Mouse (Mus musculus): ENCODE measurements around the gene Mapk1ip1l. TPM values are rescaled to one million over a fixed set of nuclear protein-coding genes. Genes with fewer than 3 reads are reported as not detected.

Gene Mapk1ip1l
- polyA plus RNA-seq, 1 experiment = 23.4 TPM

DNA sequence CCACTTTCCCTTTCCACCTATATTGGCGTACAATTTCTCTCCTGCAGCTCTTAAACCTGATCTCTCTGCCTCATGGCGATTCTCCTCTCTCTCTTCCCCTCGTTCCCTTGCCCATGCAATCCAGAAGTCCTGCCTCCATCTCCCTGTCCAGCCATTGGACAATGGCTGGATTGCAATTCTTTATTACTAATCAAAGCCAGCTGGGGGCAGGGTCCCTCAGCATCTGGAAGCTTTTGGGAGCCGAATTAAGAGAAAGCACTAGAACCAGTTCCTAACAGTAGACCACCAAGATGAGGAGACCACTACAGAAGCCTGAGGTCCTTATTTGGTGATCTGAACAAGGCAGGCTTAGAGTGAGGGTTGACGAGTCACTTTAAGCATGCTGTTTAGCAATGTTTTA, 33.9 kb downstream of the Mapk1ip1l start:
- Histone ChIP-seq H3K27me3 (ENCODE audit: control insufficient read depth, insufficient read depth, low read length) (no peaks in the 10 kb centered on the region), H3K4me3 (replicated peaks; ENCODE audit: insufficient read depth, low read depth, low read length) (no peak overlapping the region), H3K27ac (ENCODE audit: insufficient read depth, low read length) (no peak overlapping the region), H3K4me1 (ENCODE audit: control insufficient read depth, insufficient read depth, low read length) (no peaks in the 10 kb centered on the region)
- no peak for DNase-seq
- TF ChIP-seq POLR2A (IDR thresholded peaks at IDR 0.05; ENCODE audit: borderline replicate concordance, insufficient read depth, low read length) = no peak
- TF ChIP-seq CTCF (IDR thresholded peaks at IDR 0.05; ENCODE audit: borderline replicate concordance, insufficient read depth, low read depth, low read length) = no peak
- WGBS = 76% methylated on average over 5 of the region's 5 CpGs

DNA sequence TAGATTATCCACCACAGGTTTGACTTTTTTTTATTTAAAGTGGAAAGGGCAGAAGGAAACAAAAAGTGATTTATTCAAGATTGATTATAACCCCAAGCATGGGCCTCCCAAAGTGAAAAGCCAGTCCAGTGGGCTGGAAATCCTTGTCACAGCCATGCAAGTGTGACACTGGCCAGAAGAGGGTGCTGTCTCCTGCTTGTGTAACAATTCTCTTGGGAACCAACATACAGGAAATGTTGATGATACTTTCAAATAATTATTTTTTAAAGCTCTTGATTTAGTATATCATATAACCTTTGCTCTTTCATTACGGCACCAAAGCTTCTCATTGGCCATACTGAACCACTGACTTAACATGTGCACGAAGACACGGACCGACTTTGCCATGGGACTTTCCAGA, 36.8 kb downstream of the Mapk1ip1l start:
- peak; percentile 21 to 46 for DNase-seq
- peak; percentile 70 for TF ChIP-seq CTCF (IDR thresholded peaks at IDR 0.05; ENCODE audit: borderline replicate concordance, insufficient read depth, low read depth, low read length)
- no peak for TF ChIP-seq POLR2A (IDR thresholded peaks at IDR 0.05; ENCODE audit: borderline replicate concordance, insufficient read depth, low read length)
- H3K27ac ChIP-seq (ENCODE audit: insufficient read depth, low read length) = no peak overlapping the region
- H3K4me3 ChIP-seq (replicated peaks; ENCODE audit: insufficient read depth, low read depth, low read length) = no peak overlapping the region
- H3K4me1 ChIP-seq (ENCODE audit: control insufficient read depth, insufficient read depth, low read length) = no peaks in the 10 kb centered on the region
- H3K27me3 ChIP-seq (ENCODE audit: control insufficient read depth, insufficient read depth, low read length) = no peaks in the 10 kb centered on the region
- WGBS = 85% methylated on average over 4 of the region's 4 CpGs

DNA sequence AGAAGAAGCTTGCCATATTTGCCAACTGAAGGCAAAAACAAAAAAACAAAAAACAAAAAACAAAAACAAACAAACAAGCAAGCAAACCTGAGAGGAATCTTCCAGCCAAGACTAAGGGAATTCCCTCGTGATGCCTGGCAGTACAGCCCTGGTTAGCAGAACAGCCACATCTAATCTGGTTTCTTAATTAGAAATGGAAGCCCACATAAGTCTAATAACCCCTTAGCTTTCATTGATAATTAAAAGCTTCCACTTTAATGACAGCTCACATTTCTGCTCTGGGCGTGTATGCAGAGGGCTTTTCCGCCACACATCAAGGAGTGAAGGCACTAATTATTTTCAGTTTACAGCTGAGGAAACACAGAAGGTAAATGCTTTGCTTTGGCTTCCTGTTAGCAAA, 37.2 kb downstream of the Mapk1ip1l start:
- H3K27ac ChIP-seq (ENCODE audit: insufficient read depth, low read length) = no peak overlapping the region
- H3K4me1 ChIP-seq (ENCODE audit: control insufficient read depth, insufficient read depth, low read length) = no peaks in the 10 kb centered on the region
- H3K4me3 ChIP-seq (replicated peaks; ENCODE audit: insufficient read depth, low read depth, low read length) = no peak overlapping the region
- no peaks in the 10 kb centered on the region for H3K27me3 ChIP-seq (ENCODE audit: control insufficient read depth, insufficient read depth, low read length)
- no peak for DNase-seq
- TF ChIP-seq POLR2A (IDR thresholded peaks at IDR 0.05; ENCODE audit: borderline replicate concordance, insufficient read depth, low read length) = no peak
- TF ChIP-seq CTCF (IDR thresholded peaks at IDR 0.05; ENCODE audit: borderline replicate concordance, insufficient read depth, low read depth, low read length) = no peak
- 77% methylated on average over 3 of the region's 3 CpGs for WGBS

GRCm38 (mm10) chr14:47340231-47340925, 42.3 kb downstream of the Mapk1ip1l start:
- Histone ChIP-seq H3K27ac (ENCODE audit: insufficient read depth, low read length) (no peak overlapping the region), H3K4me1 (ENCODE audit: control insufficient read depth, insufficient read depth, low read length) (peaks cover 6% of the 10 kb centered on the region), H3K27me3 (ENCODE audit: control insufficient read depth, insufficient read depth, low read length) (no peaks in the 10 kb centered on the region), H3K4me3 (replicated peaks; ENCODE audit: insufficient read depth, low read depth, low read length) (no peak overlapping the region)
- WGBS = 36% methylated on average over 10 of the region's 10 CpGs
- DNase-seq = peak in 1 of 2 experiments; percentile 10
- TF ChIP-seq CTCF (IDR thresholded peaks at IDR 0.05; ENCODE audit: borderline replicate concordance, insufficient read depth, low read depth, low read length) (no peak), POLR2A (IDR thresholded peaks at IDR 0.05; ENCODE audit: borderline replicate concordance, insufficient read depth, low read length) (no peak)

- H3K27ac ChIP-seq (ENCODE audit: insufficient read depth, low read length) = no peak overlapping the region
These were observed 43.8 kb downstream of the Mapk1ip1l start for GRCm38 (mm10) chr14:47341811-47342291.

DNA sequence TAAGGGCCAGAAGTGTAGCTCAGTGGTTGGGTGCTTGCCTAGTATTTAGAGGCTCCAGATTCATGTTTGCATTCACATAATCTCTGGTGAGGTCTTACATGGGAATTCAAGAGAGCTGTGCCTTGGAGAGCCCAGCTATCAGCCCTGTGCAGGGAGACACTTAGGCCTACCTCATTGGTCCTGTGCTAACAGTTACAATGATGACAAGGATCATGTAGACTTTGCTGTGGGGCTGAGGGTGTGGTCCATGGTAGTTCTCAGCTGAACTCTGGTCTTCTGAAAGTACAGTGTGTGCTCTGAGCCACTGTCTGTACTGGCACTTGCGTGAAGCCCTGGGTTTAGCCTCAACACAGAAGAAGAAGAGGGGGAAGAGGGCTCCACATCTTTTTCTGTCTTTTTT, 48.6 kb downstream of the Mapk1ip1l start:
- DNase-seq = no peak
- TF ChIP-seq CTCF (IDR thresholded peaks at IDR 0.05; ENCODE audit: borderline replicate concordance, insufficient read depth, low read depth, low read length) (no peak), POLR2A (IDR thresholded peaks at IDR 0.05; ENCODE audit: borderline replicate concordance, insufficient read depth, low read length) (no peak)
- no peak overlapping the region for H3K27ac ChIP-seq (ENCODE audit: insufficient read depth, low read length)
- no peaks in the 10 kb centered on the region for H3K4me1 ChIP-seq (ENCODE audit: control insufficient read depth, insufficient read depth, low read length)
- WGBS = 100% methylated on average over 1 of the region's 1 CpGs
- no peaks in the 10 kb centered on the region for H3K27me3 ChIP-seq (ENCODE audit: control insufficient read depth, insufficient read depth, low read length)
- no peak overlapping the region for H3K4me3 ChIP-seq (replicated peaks; ENCODE audit: insufficient read depth, low read depth, low read length)

More at GRCm38 (mm10) chr14:47341811-47342291, 43.8 kb downstream of the Mapk1ip1l start:
- H3K27me3 ChIP-seq (ENCODE audit: control insufficient read depth, insufficient read depth, low read length) = no peaks in the 10 kb centered on the region
- 79% methylated on average over 4 of the region's 4 CpGs for WGBS
- no peak for TF ChIP-seq POLR2A (IDR thresholded peaks at IDR 0.05; ENCODE audit: borderline replicate concordance, insufficient read depth, low read length)
- no peak for TF ChIP-seq CTCF (IDR thresholded peaks at IDR 0.05; ENCODE audit: borderline replicate concordance, insufficient read depth, low read depth, low read length)
- H3K4me3 ChIP-seq (replicated peaks; ENCODE audit: insufficient read depth, low read depth, low read length) = no peak overlapping the region
- DNase-seq = no peak
- peaks cover 6% of the 10 kb centered on the region for H3K4me1 ChIP-seq (ENCODE audit: control insufficient read depth, insufficient read depth, low read length)

DNA sequence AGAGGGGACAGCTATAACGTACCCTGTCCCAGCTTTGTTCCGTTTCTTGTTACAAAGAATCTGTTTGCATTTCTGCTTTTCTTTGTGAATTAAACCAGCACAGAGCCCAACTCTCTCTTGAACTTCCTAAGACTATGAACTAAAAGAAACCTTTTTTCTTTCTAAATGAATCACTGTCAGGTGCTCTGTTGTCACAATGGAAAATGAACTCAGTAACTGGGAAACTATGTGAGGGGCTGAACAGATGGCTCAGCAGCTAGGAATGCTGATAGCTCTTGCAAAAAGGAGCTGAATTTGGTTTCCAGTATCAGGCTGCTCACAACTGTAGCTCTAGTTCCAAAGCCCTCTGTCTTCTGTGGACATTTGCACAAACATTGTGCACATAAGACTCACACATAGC, 52.9 kb downstream of the Mapk1ip1l start:
- H3K4me3 ChIP-seq (replicated peaks; ENCODE audit: insufficient read depth, low read depth, low read length) = no peak overlapping the region
- TF ChIP-seq CTCF (IDR thresholded peaks at IDR 0.05; ENCODE audit: borderline replicate concordance, insufficient read depth, low read depth, low read length) = no peak
- no peak for TF ChIP-seq POLR2A (IDR thresholded peaks at IDR 0.05; ENCODE audit: borderline replicate concordance, insufficient read depth, low read length)
- no peak overlapping the region for H3K27ac ChIP-seq (ENCODE audit: insufficient read depth, low read length)
- 88% methylated on average over 2 of the region's 2 CpGs for WGBS
- H3K4me1 ChIP-seq (ENCODE audit: control insufficient read depth, insufficient read depth, low read length) = no peaks in the 10 kb centered on the region
- no peak for DNase-seq
- no peaks in the 10 kb centered on the region for H3K27me3 ChIP-seq (ENCODE audit: control insufficient read depth, insufficient read depth, low read length)

DNA sequence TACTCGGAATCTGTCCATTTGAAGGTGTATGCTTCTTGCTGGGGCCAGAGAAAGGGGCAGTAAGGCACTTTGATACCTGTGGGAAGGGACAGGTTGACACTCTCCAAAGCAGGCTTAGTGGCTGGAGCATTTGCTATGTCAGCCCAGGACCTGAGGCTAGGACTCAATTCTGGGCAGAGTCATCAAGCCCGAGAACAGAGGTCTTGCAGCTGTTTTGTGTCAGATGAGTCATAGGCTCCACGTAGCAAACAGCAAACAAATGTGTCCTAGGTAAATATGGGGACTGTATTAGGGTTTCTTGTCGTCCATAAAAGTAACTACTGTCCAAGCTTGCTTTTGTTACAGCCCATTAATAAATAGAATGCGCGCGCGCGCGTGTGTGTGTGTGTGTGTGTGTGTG, 54.2 kb downstream of the Mapk1ip1l start:
- no peak overlapping the region for H3K4me3 ChIP-seq (replicated peaks; ENCODE audit: insufficient read depth, low read depth, low read length)
- H3K4me1 ChIP-seq (ENCODE audit: control insufficient read depth, insufficient read depth, low read length) = no peaks in the 10 kb centered on the region
- DNase-seq = no peak
- no peak overlapping the region for H3K27ac ChIP-seq (ENCODE audit: insufficient read depth, low read length)
- TF ChIP-seq CTCF (IDR thresholded peaks at IDR 0.05; ENCODE audit: borderline replicate concordance, insufficient read depth, low read depth, low read length) = no peak
- no peak for TF ChIP-seq POLR2A (IDR thresholded peaks at IDR 0.05; ENCODE audit: borderline replicate concordance, insufficient read depth, low read length)
- no peaks in the 10 kb centered on the region for H3K27me3 ChIP-seq (ENCODE audit: control insufficient read depth, insufficient read depth, low read length)
- 92% methylated on average over 10 of the region's 10 CpGs for WGBS
